In genomic region chr14:59441472-59441805, GRCm38 (mm10) we compare ENCODE assay signal across 8 mouse cellular contexts. TPM values are rescaled to one million over a fixed set of nuclear protein-coding genes. Genes with fewer than 3 reads are reported as not detected.
DNase-seq lines count a peak whose midpoint lies in the region; ATAC-seq and TF ChIP-seq lines count a peak whose summit lies in the region.

No protein-coding gene starts in this region.

- no peaks in the 10 kb centered on the region for H3K9me3 ChIP-seq in lung, embryonic 15.5 days
- no peaks in the 10 kb centered on the region for H3K9me3 ChIP-seq in embryonic facial prominence, embryonic 13.5 days
- no peaks in the 10 kb centered on the region for H3K9me3 ChIP-seq in limb, embryonic 14.5 days (ENCODE audit: control insufficient read depth, low read length)

- H3K4me1 ChIP-seq in lung, embryonic 15.5 days: peaks cover 7% of the 10 kb centered on the region; the same call in 1 of the 2 replicates
- peaks cover 11% of the 10 kb centered on the region for H3K4me1 ChIP-seq in embryonic facial prominence, embryonic 13.5 days
- peaks cover 4% of the 10 kb centered on the region; the same call in 1 of the 2 replicates for H3K4me1 ChIP-seq in limb, embryonic 14.5 days (ENCODE audit: control insufficient read depth, insufficient read depth, low read length)
- no peaks in the 10 kb centered on the region for H3K4me1 ChIP-seq in small intestine, adult 2 months (ENCODE audit: control insufficient read depth, insufficient read depth, insufficient read length, low read length)

- no peak for ATAC-seq in lung, embryonic 15.5 days (ENCODE audit: borderline replicate concordance, extremely low read depth, low FRiP score, low TSS enrichment)
- no peak for ATAC-seq in embryonic facial prominence, embryonic 13.5 days (ENCODE audit: insufficient number of reproducible peaks, insufficient read depth, low FRiP score, low TSS enrichment, low read depth)
- no peak for ATAC-seq in limb, embryonic 14.5 days (ENCODE audit: low FRiP score, low read depth)

- H3K9ac ChIP-seq in lung, embryonic 15.5 days: peak overlapping the region; percentile 80
- peak overlapping the region; percentile 90 for H3K9ac ChIP-seq in embryonic facial prominence, embryonic 13.5 days
- H3K9ac ChIP-seq in limb, embryonic 14.5 days (ENCODE audit: low read depth, low read length, severe bottlenecking): peak overlapping the region; percentile 80

- H3K4me2 ChIP-seq in lung, embryonic 15.5 days: peak overlapping the region; percentile 77
- peak overlapping the region; percentile 83 for H3K4me2 ChIP-seq in embryonic facial prominence, embryonic 13.5 days
- peak overlapping the region; percentile 66 for H3K4me2 ChIP-seq in limb, embryonic 14.5 days (replicated peaks; ENCODE audit: low read depth, low read length, severe bottlenecking)

- WGBS in lung, embryonic 15.5 days: 10% methylated on average over 6 of the region's 6 CpGs
- WGBS in embryonic facial prominence, embryonic 13.5 days: 13% methylated on average over 6 of the region's 6 CpGs
- WGBS in limb, embryonic 14.5 days: 14% methylated on average over 6 of the region's 6 CpGs
- 2% methylated on average over 6 of the region's 6 CpGs for WGBS in small intestine, adult 2 months

- TF ChIP-seq CTCF in small intestine, adult 2 months (IDR thresholded peaks at IDR 0.05; ENCODE audit: extremely low read depth, insufficient read length, insufficient replicate concordance, low read depth, low read length): no peak

- H3K27me3 ChIP-seq in lung, embryonic 15.5 days: no peaks in the 10 kb centered on the region
- no peaks in the 10 kb centered on the region for H3K27me3 ChIP-seq in embryonic facial prominence, embryonic 13.5 days
- no peaks in the 10 kb centered on the region for H3K27me3 ChIP-seq in limb, embryonic 14.5 days (ENCODE audit: control insufficient read depth, insufficient read depth, low read length)
- H3K27me3 ChIP-seq in small intestine, adult 2 months (ENCODE audit: control insufficient read depth, insufficient read depth, low read length): no peaks in the 10 kb centered on the region; the same call in 1 of the 2 replicates

- H3K36me3 ChIP-seq in lung, embryonic 15.5 days: no peaks in the 10 kb centered on the region
- H3K36me3 ChIP-seq in embryonic facial prominence, embryonic 13.5 days: no peaks in the 10 kb centered on the region
- H3K36me3 ChIP-seq in limb, embryonic 14.5 days (ENCODE audit: control insufficient read depth, insufficient read depth, low read length): no peaks in the 10 kb centered on the region
- peaks cover 5% of the 10 kb centered on the region; the same call in 1 of the 2 replicates for H3K36me3 ChIP-seq in small intestine, adult 2 months (ENCODE audit: control insufficient read depth, insufficient read depth, low read length)

- peak overlapping the region; percentile 87 for H3K27ac ChIP-seq in lung, embryonic 15.5 days
- H3K27ac ChIP-seq in embryonic facial prominence, embryonic 13.5 days: 0 out of 2 replicates have a peak overlapping the region, but pooled peaks have one; percentile 70
- peak overlapping the region; percentile 75; the same call in 1 of the 2 replicates for H3K27ac ChIP-seq in limb, embryonic 14.5 days (replicated peaks; ENCODE audit: low read depth, low read length)
- H3K27ac ChIP-seq in small intestine, adult 2 months (ENCODE audit: insufficient read depth, low read depth, low read length): peak overlapping the region; percentile 94

- no peak for DNase-seq in lung, postnatal 10 days
- no peak for DNase-seq in limb, embryonic 14.5 days (ENCODE audit: low spot score)
- no peak for DNase-seq in right cerebral cortex, postnatal 36 days (ENCODE audit: low spot score in 2 of 2)
- no peak for DNase-seq in spleen, postnatal 14 days (ENCODE audit: low spot score in 2 of 2)
- DNase-seq in adrenal gland, postnatal 4 days (ENCODE audit: low spot score in 2 of 2): no peak

- TF ChIP-seq POLR2A in limb, embryonic 14.5 days (IDR thresholded peaks at IDR 0.05; ENCODE audit: borderline replicate concordance, extremely low read depth, insufficient read depth, insufficient read length): no peak
- TF ChIP-seq POLR2A in small intestine, adult 2 months (IDR thresholded peaks at IDR 0.05; ENCODE audit: low read depth, low read length): no peak

- peak overlapping the region; percentile 68 for H3K4me3 ChIP-seq in lung, embryonic 15.5 days
- H3K4me3 ChIP-seq in embryonic facial prominence, embryonic 13.5 days: peak overlapping the region; percentile 85
- H3K4me3 ChIP-seq in limb, embryonic 14.5 days (replicated peaks; ENCODE audit: low read length): peak overlapping the region; percentile 72
- peak overlapping the region; percentile 98 for H3K4me3 ChIP-seq in small intestine, adult 2 months (ENCODE audit: low read depth, low read length)

RNA-seq across cellular contexts. Expression of gene Cab39l, which starts 0.7 kb away (rescaled TPM):
- polyA plus RNA-seq in lung, embryonic 15.5 days (2015; fragmentation: Nextera tagmentation; extraction: Ambion mirVana): 41.8 and 44.7 TPM in 2 replicates
- polyA plus RNA-seq in embryonic facial prominence, embryonic 13.5 days (2015; fragmentation: Nextera tagmentation; extraction: Ambion mirVana): 39.8 and 40.8 TPM in 2 replicates
- 13.7 and 17.4 TPM in 2 replicates for polyA plus RNA-seq in limb, embryonic 14.5 days (2012; rRNA removed)
- 40.3 and 41.4 TPM in 2 replicates for polyA plus RNA-seq in limb, embryonic 14.5 days (2014; fragmentation: Nextera tagmentation; extraction: Ambion mirVana)
- 1.7 and 2.9 TPM in 2 replicates for polyA plus RNA-seq in small intestine, adult 2 months (2012; rRNA removed)
- 10 to 100 TPM; 28.1 to 28.8 TPM for total RNA-seq in adrenal gland, postnatal 4 days (2021)

RNA-seq across cellular contexts. Expression of gene Setdb2, which starts 0.8 kb away (rescaled TPM):
- polyA plus RNA-seq in lung, embryonic 15.5 days (2015; fragmentation: Nextera tagmentation; extraction: Ambion mirVana): 11.7 and 12.5 TPM in 2 replicates
- 10.1 and 12.1 TPM in 2 replicates for polyA plus RNA-seq in embryonic facial prominence, embryonic 13.5 days (2015; fragmentation: Nextera tagmentation; extraction: Ambion mirVana)
- polyA plus RNA-seq in limb, embryonic 14.5 days (2012; rRNA removed): 7.3 and 7.5 TPM in 2 replicates
- 8.4 and 10.7 TPM in 2 replicates for polyA plus RNA-seq in limb, embryonic 14.5 days (2014; fragmentation: Nextera tagmentation; extraction: Ambion mirVana)
- 2.3 and 5.6 TPM in 2 replicates for polyA plus RNA-seq in small intestine, adult 2 months (2012; rRNA removed)
- 1 to 10 TPM; 8.8 to 8.9 TPM for total RNA-seq in adrenal gland, postnatal 4 days (2021)

RNA-seq across cellular contexts. Expression of gene Phf11c, which starts 46.3 kb away (rescaled TPM):
- 0.55 and 0.64 TPM in 2 replicates for polyA plus RNA-seq in lung, embryonic 15.5 days (2015; fragmentation: Nextera tagmentation; extraction: Ambion mirVana)
- 0.55 and 0.63 TPM in 2 replicates for polyA plus RNA-seq in embryonic facial prominence, embryonic 13.5 days (2015; fragmentation: Nextera tagmentation; extraction: Ambion mirVana)
- polyA plus RNA-seq in limb, embryonic 14.5 days (2012; rRNA removed): 2.0 and 2.3 TPM in 2 replicates
- 0.45 and 0.72 TPM in 2 replicates for polyA plus RNA-seq in limb, embryonic 14.5 days (2014; fragmentation: Nextera tagmentation; extraction: Ambion mirVana)
- polyA plus RNA-seq in small intestine, adult 2 months (2012; rRNA removed): 0.14 and 0.29 TPM in 2 replicates
- 1 to 10 TPM; 1.0 to 1.1 TPM for total RNA-seq in adrenal gland, postnatal 4 days (2021)
